Mouse (Mus musculus) urinary bladder, adult 18-20 months (tissue): ENCODE data around the gene Zc3h8.

Source experiments
- DNase-seq, 2 experiments: peaks; one replicate each; pipeline ENCODE4 v3.0.0; 2022; ENCODE audit warnings: low spot score in 2 of 2, mixed read lengths in 2 of 2

The Zc3h8 gene

GRCm38 (mm10) chr2:128943538-128944528 lies at the start of gene Zc3h8:
TSS of gene Zc3h8 (minus strand) at chr2:128944077.
- peak; percentile 93 to 94 for DNase-seq

- no peak for DNase-seq
These were observed 40.9 kb upstream of the Zc3h8 start for GRCm38 (mm10) chr2:128984746-128985145.

DNA sequence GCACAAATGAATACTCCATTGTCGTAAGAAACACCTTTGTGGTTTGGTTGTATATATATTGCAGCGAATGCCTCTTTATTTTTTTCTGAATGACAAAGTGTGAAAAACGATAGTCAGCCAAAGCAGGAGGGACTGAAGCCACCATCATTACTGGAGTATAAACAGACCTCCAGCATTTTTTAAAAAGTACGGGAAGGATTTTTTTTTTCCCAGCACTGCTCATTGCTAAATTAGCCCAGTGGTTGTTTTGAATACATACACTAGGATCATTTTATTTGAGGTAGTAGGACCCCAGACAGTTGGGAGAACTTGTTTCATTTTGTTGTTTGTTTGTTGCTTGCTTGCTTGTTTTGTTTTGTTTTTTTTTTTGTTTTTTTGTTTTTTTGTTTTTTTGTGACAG lies 31.7 kb upstream of the Zc3h8 start:
- DNase-seq, result no peak

DNA sequence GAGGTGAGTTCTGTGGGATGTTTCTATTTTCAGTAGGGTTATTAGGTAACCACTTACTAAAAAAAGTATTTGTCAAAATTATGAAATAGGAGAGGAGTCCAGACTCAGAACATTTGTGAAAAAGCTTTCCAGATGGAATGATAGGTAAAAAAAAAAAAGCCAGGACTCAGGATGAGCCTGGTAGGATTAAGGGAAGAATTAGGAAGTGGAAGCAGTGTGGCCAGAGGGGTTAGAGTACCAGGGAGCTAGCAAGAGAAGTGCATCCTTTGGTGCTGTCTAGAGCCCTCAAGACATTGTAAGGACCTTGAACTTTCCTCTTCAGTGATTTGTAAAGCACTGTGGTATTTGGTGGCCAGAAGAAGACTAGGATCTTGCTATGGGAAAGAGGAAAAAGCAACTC lies 28.4 kb upstream of the Zc3h8 start:
- DNase-seq, result no peak

DNA sequence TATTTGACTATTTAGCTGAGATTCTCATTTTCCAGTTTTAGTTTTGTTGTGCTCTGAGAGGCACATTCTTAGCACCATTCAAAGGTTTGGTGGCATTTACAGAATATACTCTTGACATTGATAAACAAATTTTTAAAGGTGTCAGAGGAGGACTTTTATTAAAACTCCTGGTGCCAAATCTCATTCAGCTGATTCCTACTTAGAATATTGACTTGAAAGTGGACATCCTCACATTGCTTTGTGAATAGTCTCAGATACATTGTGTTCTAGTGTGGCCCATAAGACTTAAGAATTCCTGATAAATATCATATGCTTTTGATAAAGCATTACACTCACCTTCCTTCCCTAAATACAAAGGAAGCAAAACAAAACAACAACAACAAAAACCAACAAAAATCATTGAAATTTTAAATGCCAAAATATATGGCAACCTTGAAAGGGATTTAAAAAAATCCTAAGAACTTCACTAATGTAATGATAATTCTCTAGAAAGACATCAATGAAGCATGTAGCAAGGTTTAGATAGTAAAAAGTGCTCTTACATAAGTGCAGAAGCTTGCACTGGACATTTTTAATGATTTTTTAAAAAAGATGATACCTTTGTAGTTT lies 24.7 kb upstream of the Zc3h8 start:
- DNase-seq, result no peak

GRCm38 (mm10) chr2:128967661-128968441 lies 24.0 kb upstream of the Zc3h8 start, which contains the start of gene Gm10762:
TSS of gene Gm10762 (minus strand) at chr2:128967725.
- peak; percentile 72 to 78 for DNase-seq

GRCm38 (mm10) chr2:128966641-128967580 lies 23.0 kb upstream of the Zc3h8 start, which contains the start of gene Zc3h6:
TSS of gene Zc3h6 (plus strand) at chr2:128967402.
- DNase-seq, result peak; percentile 97 to 98

DNA sequence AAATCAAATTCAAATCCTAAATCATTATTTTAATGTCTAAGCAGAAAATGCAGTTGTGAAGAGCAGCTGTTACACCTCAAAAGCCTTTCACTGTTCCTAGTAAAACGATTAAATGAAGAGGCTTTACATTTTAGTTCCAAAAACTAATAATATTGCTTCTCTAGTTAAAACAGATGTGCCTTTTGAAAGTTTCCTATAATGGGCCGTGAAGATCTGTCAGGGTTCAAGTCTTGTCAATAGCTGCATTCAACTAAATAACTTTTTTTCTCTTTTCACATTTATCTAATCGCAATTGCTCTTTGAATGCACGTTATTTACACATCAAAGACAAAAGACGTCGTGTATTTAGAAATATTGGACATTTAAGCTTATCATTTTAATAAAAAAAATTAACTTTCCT lies 22.4 kb upstream of the Zc3h8 start:
- DNase-seq, result no peak

DNA sequence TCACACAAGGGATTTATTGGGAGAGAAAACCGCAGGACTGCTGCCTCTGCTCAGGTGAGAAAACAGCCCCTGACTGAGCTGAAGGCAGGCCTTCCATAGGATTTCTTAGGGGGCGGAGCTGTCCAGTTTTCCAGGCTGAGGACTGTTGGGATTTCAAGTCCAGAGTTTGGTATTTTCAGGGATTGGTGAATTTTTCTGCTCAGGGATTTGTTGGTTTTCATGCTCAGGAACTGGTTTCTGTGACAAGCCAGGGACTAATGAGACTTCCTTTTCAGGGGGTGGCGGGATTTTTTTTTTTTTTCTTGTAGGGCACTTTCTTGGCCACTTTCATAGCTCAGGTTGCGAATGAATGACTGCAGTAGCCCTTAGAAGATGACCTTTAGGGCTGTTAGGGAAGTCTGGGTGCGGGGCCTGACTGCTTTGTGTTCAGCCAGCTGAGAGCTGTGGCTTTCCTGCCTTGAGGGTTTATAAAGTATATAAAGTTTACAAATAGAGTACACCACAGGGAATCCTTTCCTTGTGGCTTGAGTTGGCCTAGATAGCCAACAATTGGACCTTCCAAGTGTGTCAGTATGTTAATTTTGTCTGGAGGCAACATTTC lies 21.7 kb upstream of the Zc3h8 start:
- DNase-seq, result no peak

DNA sequence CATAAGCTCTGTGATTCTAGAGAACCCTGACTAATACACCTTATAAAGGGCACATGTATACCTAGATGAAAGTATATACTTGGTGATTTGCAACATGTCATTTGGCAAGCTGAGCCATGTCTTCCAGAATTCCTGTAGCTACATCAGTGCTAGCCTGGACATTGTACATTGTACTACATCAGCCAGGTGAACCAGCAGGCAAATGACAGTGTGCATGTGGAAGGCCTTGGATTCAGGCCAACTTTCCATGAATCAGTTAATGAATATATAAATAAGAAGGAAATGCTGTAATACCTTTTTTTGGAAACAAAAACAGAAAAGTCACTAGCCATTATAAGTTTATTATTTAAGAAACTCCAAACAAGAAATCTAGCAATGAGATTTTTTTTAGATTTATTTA lies 10.3 kb upstream of the Zc3h8 start:
- no peak for DNase-seq

- no peak for DNase-seq
These were observed 4.2 kb upstream of the Zc3h8 start for GRCm38 (mm10) chr2:128947962-128948588.

DNA sequence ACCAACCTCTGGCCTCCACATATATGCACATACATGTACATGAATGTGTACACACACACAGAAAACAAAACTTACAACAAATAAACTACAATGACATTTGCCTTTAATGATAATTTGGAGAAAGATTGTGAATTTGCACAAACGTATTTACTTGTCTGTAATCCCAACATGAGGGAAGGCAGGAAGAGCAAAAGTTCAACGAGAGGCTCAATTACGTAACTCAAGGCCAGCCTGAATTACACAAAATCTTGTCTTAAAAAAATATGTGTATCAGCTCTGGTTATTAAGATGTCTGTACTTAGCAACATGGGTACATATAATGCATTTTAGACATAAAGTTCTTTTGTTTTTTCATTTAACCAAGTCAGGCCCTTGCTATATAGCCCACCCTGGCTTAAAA lies 7.6 kb downstream of the Zc3h8 start:
- DNase-seq, result no peak

GRCm38 (mm10) chr2:128930704-128931103 lies 13.2 kb downstream of the Zc3h8 start:
- no peak for DNase-seq

DNA sequence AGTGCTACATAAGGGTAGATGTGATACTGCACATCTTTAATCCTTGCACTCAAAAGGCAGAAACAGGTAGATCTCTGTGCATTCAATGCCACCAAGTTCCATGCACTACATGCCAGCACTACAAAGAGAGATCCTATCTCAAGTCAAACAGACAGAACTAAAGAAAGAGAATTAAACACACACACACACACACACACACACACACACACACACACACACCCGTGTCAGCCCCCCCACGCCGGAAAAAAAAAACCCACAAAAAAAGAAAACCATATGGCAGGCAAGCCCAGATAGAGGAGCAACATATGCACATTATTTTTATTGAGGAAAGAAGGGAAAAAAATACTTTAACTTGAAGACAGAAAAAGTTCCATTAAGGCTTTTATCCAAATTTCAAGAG lies 15.4 kb downstream of the Zc3h8 start:
- DNase-seq, result no peak

DNA sequence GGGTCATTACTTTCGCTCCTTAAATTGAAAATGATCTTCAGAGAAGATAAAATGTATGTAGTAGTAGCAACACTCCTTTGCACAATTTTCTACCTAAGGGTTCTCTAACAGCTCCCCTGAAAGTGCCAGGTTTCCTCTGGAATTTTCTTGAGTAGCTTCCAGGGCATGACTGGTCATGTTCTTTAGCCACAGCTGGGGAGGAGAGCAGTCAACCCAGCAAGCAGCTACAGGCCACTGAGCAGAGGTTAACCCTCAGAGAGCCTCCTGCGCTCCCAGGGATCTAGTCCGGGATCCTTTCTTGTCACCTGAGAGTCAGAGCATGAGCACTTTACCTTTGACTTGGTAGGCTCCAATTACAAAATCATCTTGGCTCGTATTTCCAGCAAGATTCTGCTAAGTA lies 19.1 kb downstream of the Zc3h8 start:
- no peak for DNase-seq

- no peak for DNase-seq
These were observed 27.3 kb downstream of the Zc3h8 start for GRCm38 (mm10) chr2:128916528-128916927.

DNA sequence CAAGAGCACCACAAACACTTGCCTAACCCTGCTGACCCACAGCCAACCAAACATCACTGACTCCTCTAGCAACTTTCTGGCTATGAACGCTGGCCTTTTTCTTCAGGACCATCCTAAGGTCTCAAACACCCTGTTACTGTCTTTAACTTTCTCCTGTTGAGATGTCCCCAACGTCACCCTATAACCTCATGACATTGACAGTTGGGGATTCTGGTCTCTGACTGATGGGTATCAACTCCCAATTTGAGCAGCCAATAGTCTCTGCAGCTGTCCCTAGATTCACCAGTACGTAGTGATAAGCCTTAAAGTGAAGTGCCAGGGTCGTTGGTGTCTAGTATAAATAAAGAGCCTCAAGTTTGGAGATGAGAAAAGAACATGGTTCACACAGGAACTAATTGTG lies 28.9 kb downstream of the Zc3h8 start:
- no peak for DNase-seq

GRCm38 (mm10) chr2:128903661-128904060 lies 40.2 kb downstream of the Zc3h8 start:
- no peak for DNase-seq

DNA sequence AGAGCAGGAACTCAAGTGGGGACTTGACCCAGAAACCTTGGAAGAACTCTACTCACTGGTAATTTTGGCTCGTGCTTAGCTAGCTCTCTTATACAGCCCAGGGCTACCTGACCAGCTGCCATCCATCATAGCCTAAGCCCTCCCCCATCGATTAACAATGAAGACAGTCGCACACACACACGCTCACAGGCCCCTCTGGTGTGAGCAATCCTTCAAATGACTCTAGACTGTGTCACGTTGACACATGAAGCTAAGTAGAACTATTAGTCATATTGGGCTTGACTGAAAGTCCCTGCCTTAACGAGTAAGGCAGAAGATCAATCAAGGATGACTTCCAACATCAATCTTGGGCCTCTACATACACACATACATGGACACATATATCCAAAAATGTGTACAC lies 41.0 kb downstream of the Zc3h8 start:
- no peak for DNase-seq

GRCm38 (mm10) chr2:128892180-128892721 lies 51.6 kb downstream of the Zc3h8 start:
- DNase-seq, result peak in 1 of 2 experiments; percentile 6
